Mouse (Mus musculus) gonadal fat pad, adult 2 months (tissue): Measurements from ENCODE around the gene Ndn. TPM values are rescaled to one million over a fixed set of nuclear protein-coding genes. Genes with fewer than 3 reads are reported as not detected.

Experiments
- DNase-seq: peaks from one replicate; pipeline ENCODE4 v3.0.0-alpha.2; 2012; ENCODE audit warnings: low read depth
- polyA plus RNA-seq: library from polyadenylated mRNA; depleted of rRNA; stranded (reverse); fragments of >200 nt; gene quantifications from 2 replicates; pipeline ENCODE4 v1.2.3, GENCODE M21; 2012; rRNA removed

Gene Ndn
- 12.7 and 17.2 TPM in 2 replicates for polyA plus RNA-seq

DNA sequence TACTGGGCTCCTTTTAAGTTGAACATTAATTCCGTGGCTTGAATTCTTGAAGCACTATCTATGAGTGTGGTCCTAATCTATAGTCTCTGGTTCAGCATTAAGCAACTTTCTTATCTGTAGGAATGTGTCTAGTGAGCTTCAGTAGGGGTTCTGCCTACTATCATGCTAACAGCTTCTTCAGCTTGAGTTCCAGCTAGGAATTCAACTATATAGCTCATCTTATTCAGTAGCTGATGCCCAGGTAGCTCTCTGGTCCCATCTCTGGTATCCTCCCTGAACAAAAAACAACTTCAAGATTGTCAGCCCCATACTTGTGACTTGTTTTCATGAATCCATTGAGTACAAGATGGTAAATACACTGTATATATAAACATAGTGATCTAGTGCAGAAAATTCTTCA is at the start of gene Ndn:
Gene Ndn (plus strand): TSS at position 301 of the 400 bp plus-strand sequence.
- DNase-seq, result no peak

GRCm38 (mm10) chr7:62302451-62302850 is 43.9 kb upstream of the Ndn start:
- no peak for DNase-seq

- DNase-seq, result no peak
Measured at GRCm38 (mm10) chr7:62306896-62307614, 39.3 kb upstream of the Ndn start.

DNA sequence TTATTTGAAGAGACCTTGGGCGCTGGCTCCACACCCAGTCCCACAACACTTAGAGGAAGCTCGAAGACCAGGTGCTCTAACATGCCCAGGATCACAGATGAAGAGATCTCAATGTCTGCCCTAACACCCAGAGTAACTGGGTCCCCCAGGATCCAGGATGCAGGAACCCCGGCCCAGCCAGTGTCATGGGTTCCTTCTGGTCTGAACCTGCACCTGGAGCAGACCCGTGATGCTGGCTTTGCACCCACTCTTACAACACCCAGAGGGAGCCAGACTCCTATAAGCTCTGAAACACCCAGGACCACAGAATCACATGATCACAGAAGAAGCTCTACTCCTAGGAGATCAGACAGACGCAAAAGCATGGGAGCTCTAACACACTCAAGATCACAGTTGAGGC is 29.6 kb upstream of the Ndn start:
- no peak for DNase-seq

DNA sequence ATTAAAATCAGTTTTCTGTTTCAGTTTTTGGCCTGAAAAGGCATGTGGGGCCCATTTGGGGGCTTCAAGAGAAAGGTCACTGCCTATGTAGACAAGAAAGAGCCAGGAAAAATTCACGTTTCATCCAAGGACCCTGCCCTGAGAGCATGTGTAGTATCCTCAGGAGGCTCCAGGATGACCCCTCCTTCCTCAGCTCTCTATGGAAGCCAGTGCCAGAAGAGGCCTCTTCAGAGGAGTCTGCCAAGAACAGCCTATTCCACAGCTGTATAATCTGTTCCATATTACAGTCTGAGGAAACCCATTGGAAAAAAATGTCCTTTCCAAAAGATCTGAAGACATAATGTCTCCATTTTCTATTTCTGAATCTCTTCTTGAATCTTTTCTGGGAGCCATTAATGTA is 958 bp upstream of the Ndn start:
- DNase-seq, result no peak

GRCm38 (mm10) chr7:62348106-62348803 is 1.9 kb downstream of the Ndn start:
- no peak for DNase-seq

GRCm38 (mm10) chr7:62348804-62349190 is 2.4 kb downstream of the Ndn start:
- DNase-seq, result no peak

- DNase-seq, result no peak
Measured at GRCm38 (mm10) chr7:62351266-62351665, 4.9 kb downstream of the Ndn start.

DNA sequence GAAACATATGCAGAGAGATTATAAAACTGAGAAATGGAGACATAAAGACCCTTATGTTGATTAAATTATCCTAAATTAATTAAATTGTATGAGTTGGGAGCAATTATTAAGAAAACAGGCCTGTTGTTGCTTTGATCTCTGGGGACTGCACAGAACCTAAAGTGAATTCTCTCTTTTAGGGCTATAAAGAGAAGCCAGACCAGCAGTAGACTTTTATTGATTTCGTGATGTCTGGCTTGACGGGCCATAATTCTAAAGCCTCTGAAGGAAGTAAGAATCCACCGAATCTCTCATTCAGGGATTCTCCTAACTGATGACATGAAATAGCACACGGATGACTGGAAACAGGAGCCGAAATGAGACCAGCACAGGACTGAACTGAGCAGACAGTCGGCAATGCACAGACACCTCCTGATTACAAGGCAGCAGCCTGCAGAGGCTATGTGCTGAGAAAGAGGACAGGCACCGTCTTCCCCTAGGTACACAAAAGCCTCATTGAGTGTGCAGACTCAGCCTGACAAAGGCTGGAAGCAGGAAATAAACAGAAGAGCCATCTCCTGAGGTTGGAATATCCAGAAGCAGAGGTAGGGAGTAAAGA is 18.8 kb downstream of the Ndn start:
- no peak for DNase-seq

GRCm38 (mm10) chr7:62366730-62367129 is 20.4 kb downstream of the Ndn start:
- DNase-seq, result no peak

DNA sequence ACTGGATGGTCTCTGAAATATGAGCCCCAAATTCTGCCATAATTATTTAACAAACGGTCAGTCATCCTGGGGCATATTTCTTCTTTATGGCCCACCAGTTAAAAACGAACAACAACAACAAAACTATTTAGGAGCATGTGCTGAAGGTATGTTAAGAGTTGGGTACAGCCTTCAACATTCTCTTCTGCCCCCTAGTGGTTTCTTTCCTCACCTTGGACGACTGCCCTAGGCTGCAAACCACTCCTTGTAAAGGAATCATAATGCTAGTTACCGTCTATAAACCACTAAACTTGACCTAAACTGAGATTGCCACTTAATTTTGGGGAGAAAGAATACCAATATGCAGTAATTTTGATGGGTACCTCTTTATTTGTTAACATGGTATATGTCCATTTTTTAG is 29.3 kb downstream of the Ndn start:
- DNase-seq, result no peak

DNA sequence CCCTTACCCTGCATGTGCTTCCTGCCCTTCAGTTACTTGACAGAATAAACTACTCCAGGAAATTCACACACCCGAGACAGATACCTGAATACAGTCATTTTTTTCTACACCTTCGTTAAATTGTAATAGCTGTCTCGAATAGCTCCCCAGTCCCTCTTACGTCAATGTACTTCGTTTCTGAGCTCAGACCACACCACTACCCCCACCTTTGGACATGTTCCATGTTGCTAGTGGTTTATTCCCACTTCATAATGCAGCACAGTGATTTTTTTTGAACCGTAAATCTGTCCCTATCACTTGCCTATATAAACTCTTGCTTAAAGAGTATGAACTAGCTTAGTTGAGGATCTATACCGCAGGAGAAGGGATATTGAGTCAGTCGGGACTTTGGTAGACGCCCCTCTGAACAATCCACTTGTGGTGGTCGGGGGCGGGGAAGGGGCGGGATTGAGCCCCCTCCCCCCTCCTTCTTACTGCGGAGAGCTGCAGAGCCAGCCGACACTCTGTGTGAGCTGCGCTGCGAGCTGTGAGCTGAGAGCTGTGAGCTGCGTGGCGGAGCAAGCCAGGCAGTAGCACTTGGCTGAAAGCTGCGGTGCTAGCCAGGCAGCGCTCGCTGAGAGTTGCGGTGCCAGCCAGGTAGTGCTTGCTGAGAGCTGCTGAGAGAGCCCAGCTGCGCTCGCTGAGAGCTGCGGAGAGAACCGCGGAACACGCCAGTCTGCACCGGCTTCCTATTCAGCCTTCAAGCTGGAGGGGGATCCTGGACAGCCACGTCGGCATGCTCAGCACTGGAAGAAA is 30.3 kb downstream of the Ndn start, which contains the start of gene Magel2:
Gene Magel2 (plus strand): TSS at position 501 of the 795 bp plus-strand sequence.
- no peak for DNase-seq

DNA sequence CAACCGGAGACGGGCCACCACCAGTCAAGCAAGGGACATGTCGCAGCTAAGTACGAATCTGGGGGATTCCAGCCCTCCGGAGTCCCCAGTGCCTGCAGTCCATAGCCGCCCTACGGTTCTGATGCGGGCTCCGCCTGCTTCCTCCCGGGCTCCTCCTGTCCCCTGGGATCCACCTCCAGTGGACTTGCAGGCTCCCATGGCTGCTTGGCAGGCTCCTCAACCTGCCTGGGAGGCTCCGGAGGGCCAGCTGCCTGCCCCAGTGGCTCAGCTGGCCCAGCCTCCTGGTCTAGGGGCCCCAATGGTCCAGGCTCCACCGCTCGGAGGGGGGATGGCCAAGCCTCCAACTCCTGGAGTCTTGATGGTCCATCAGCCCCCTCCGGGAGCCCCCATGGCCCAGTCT is 30.9 kb downstream of the Ndn start:
- no peak for DNase-seq

GRCm38 (mm10) chr7:62378529-62378928 is 32.2 kb downstream of the Ndn start:
- no peak for DNase-seq

DNA sequence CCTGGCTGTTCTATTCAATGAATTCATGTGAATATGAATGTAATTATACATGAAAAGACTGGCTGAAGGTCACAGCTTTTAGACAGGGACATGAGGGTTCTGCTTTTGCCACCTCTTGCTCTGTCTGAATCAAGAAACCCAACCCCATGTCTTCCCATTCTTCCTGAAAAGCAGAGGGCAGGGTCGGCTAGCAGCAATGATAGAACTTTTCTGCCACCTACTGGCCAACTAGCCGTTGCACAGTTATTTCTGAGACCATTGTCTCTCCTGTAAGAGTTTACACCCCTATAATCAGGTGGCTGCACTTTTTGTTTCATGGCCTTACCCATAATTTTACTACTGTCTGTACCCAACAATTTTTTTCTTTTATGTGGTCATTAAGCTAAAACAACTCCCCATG is 36.0 kb downstream of the Ndn start:
- no peak for DNase-seq

DNA sequence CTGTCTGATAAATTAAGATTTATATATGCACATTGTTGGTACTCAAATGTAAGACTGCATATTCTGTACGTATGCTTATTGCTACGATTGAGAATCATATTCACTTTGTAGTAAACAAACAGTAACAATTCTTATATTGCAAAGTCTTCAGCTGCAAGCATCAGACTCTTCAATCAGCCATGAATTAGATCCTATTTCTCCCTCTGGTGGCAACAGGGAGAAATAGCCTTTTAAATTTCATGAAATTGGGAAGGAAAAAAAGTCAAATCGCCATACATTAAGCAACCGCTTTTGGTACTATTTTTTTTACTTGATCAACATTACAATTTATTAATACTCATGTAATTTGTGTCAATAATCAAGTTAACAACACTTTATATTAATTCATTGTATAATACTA is 41.9 kb downstream of the Ndn start:
- no peak for DNase-seq

- DNase-seq, result no peak
Measured at GRCm38 (mm10) chr7:62392202-62392601, 45.8 kb downstream of the Ndn start.

Other genes with a start within 250 kb of the Ndn start
- not detected in 2 replicates for gene Magel2, start 30.4 kb downstream of the Ndn start, polyA plus RNA-seq
- gene Mkrn3, start 73.6 kb downstream of the Ndn start, polyA plus RNA-seq, result 1.5 TPM in 2 replicates
- gene Peg12, start 117.9 kb downstream of the Ndn start, polyA plus RNA-seq, result 0.45 and 0.52 TPM in 2 replicates